Mouse (Mus musculus) lung, postnatal 0 days (tissue): ENCODE results near the gene Gcnt7.

ENCODE experiments used
- CTCF ChIP-seq: IDR thresholded peaks from 2 replicates; pipeline ENCODE4 v1.5.1; 2016; ENCODE audit warnings: antibody characterized with exemption, mild to moderate bottlenecking
- EP300 ChIP-seq: IDR thresholded peaks from 2 replicates; pipeline ENCODE4 v1.6.1; 2016; ENCODE audit warnings: antibody characterized with exemption, mild to moderate bottlenecking, control low read depth

- no peak for TF ChIP-seq CTCF
- no peak for TF ChIP-seq EP300
These were observed 57.1 kb downstream of the Gcnt7 start for GRCm38 (mm10) chr2:172401116-172401825.
